ENCODE assay signal across 8 mouse cellular contexts in the genomic region with DNA sequence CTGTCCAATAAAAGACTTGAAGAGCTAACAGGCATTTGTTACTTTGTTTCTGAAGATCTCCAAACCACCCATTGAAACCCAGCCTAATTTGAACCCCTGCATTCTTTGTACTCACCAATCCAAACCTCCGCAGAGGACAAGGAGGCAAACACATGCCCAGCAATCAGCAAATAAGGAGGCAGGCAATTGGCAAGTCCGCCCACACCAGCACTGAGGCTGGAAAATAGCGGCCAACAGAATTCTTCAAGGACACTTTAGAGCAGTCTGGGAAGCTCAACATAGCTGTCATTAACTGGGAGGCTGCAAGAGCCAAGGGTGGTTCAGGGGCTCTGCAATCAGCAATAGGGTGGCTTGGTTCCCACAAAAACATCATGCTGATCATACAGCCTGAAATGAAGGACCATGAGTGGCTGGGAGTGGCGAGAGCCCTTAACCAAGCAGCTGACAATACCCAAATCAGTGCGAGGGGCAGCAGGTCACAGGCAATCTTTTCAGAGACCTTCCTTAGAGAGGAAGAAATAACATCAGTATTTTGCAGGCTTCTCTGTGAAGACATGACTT.
DNase-seq lines count a peak whose midpoint lies in the region; ATAC-seq and TF ChIP-seq lines count a peak whose summit lies in the region.

No protein-coding gene starts in this region.

- no peak for TF ChIP-seq CTCF in left cerebral cortex, adult 2 months (IDR thresholded peaks at IDR 0.05)

- 17% methylated on average over 5 of the region's 5 CpGs for WGBS in forebrain, embryonic 15.5 days
- 29% methylated on average over 5 of the region's 5 CpGs for WGBS in lung, embryonic 16.5 days

- intact Hi-C loops in left cerebral cortex, postnatal 4 days (cut with DNase I) = no loop called here
- intact Hi-C loops in left cerebral cortex, adult 2 months (cut with DNase I) = no loop called here
- intact Hi-C loops in heart, postnatal 25 days (cut with DNase I) = no loop called here

- H3K27ac ChIP-seq in left cerebral cortex, adult 2 months = no peak overlapping the region
- peak overlapping the region; percentile 69 for H3K27ac ChIP-seq in forebrain, embryonic 15.5 days (replicated peaks)
- H3K27ac ChIP-seq in lung, embryonic 16.5 days (ENCODE audit: low read length) = no peak overlapping the region

- peak; percentile 91 for ATAC-seq in forebrain, embryonic 15.5 days (replicated peaks)
- ATAC-seq in lung, embryonic 16.5 days (ENCODE audit: low read depth) = peak; percentile 75

- H3K4me2 ChIP-seq in forebrain, embryonic 15.5 days (replicated peaks) = no peak overlapping the region
- no peak overlapping the region for H3K4me2 ChIP-seq in lung, embryonic 16.5 days (ENCODE audit: low read depth, low read length)

- H3K4me3 ChIP-seq in left cerebral cortex, adult 2 months = no peak overlapping the region
- no peak overlapping the region for H3K4me3 ChIP-seq in forebrain, embryonic 15.5 days
- no peak overlapping the region for H3K4me3 ChIP-seq in lung, embryonic 16.5 days (ENCODE audit: low read length)

- H3K36me3 ChIP-seq in forebrain, embryonic 15.5 days = no peaks in the 10 kb centered on the region
- H3K36me3 ChIP-seq in lung, embryonic 16.5 days (ENCODE audit: control insufficient read depth, insufficient read depth, low read length) = no peaks in the 10 kb centered on the region

- peak; percentile 5 for DNase-seq in left cerebral cortex, postnatal 4 days
- no peak for DNase-seq in left cerebral cortex, adult 2 months (ENCODE audit: extremely low spot score in 1 of 2, low spot score in 2 of 2)
- DNase-seq in heart, postnatal 25 days (ENCODE audit: low spot score) = peak; percentile 18
- DNase-seq in skeletal muscle tissue, adult 2 months (ENCODE audit: low read depth, low spot score) = peak; percentile 3
- no peak for DNase-seq in natural killer cell, adult 2 months (ENCODE audit: low spot score in 2 of 2)
- DNase-seq in spleen, postnatal 14 days (ENCODE audit: low spot score in 2 of 2) = no peak

- H3K9me3 ChIP-seq in forebrain, embryonic 15.5 days = no peaks in the 10 kb centered on the region
- no peaks in the 10 kb centered on the region for H3K9me3 ChIP-seq in lung, embryonic 16.5 days (ENCODE audit: control insufficient read depth, low read length)

- no peak overlapping the region for H3K9ac ChIP-seq in forebrain, embryonic 15.5 days (replicated peaks)
- H3K9ac ChIP-seq in lung, embryonic 16.5 days (ENCODE audit: low read length) = no peak overlapping the region

- peaks cover 14% of the 10 kb centered on the region for H3K4me1 ChIP-seq in forebrain, embryonic 15.5 days
- 0 out of 2 replicates have a peak, but pooled peaks cover 2% of the 10 kb centered on the region for H3K4me1 ChIP-seq in lung, embryonic 16.5 days (replicated peaks; ENCODE audit: control insufficient read depth, insufficient read depth, low read length)

- H3K27me3 ChIP-seq in forebrain, embryonic 15.5 days = no peaks in the 10 kb centered on the region
- H3K27me3 ChIP-seq in lung, embryonic 16.5 days (ENCODE audit: control insufficient read depth, insufficient read depth, low read depth, low read length) = no peaks in the 10 kb centered on the region

Comparison
In these comparisons a context has a peak if more than half of its experiments do, and no peak if none do; other contexts are left out.
1. DNase-seq: peak in left cerebral cortex, postnatal 4 days (single experiment), heart, postnatal 25 days (single experiment) and skeletal muscle tissue, adult 2 months (single experiment); none in left cerebral cortex, adult 2 months (0 of 2), natural killer cell, adult 2 months (0 of 2) and spleen, postnatal 14 days (0 of 2).